Mouse (Mus musculus): ENCODE measurements around the gene Nanos2. TPM values are rescaled to one million over a fixed set of nuclear protein-coding genes. Genes with fewer than 3 reads are reported as not detected.

The Nanos2 gene
- polyA plus RNA-seq, 1 experiment from 2014 or later: not detected

GRCm38 (mm10) chr7:19012025-19012621 lies 24.9 kb downstream of the Nanos2 start:
- no peak for DNase-seq (ENCODE audit: low spot score)
- Histone ChIP-seq H3K4me1 (peaks cover 37% of the 10 kb centered on the region), H3K36me3 (peaks cover 5% of the 10 kb centered on the region), H3K9me3 (no peaks in the 10 kb centered on the region), H3K27me3 (ENCODE audit: insufficient read depth, poor library complexity, severe bottlenecking) (no peaks in the 10 kb centered on the region), H3K27ac (peak overlapping the region; percentile 94), H3K4me3 (peak overlapping the region; percentile 65)
- WGBS: under 1% methylated on average over 30 of the region's 31 CpGs

GRCm38 (mm10) chr7:19012882-19013281 lies 25.7 kb downstream of the Nanos2 start:
- Histone ChIP-seq H3K4me1 (peaks cover 30% of the 10 kb centered on the region), H3K9me3 (no peaks in the 10 kb centered on the region), H3K4me3 (peak overlapping the region; percentile 65; the same call in 1 of the 2 replicates), H3K27me3 (ENCODE audit: insufficient read depth, poor library complexity, severe bottlenecking) (no peaks in the 10 kb centered on the region), H3K27ac (peak overlapping the region; percentile 24; the same call in 1 of the 2 replicates), H3K36me3 (no peaks in the 10 kb centered on the region)
- DNase-seq (ENCODE audit: low spot score): no peak
- 25% methylated on average over 2 of the region's 2 CpGs for WGBS

- H3K4me3 ChIP-seq: no peak overlapping the region
- H3K4me1 ChIP-seq: peaks cover 30% of the 10 kb centered on the region
- H3K36me3 ChIP-seq: no peaks in the 10 kb centered on the region
- WGBS: 50% methylated on average over 15 of the region's 15 CpGs
- no peaks in the 10 kb centered on the region for H3K9me3 ChIP-seq
- H3K27ac ChIP-seq: 0 out of 2 replicates have a peak overlapping the region, but pooled peaks have one; percentile 16
- DNase-seq (ENCODE audit: low spot score): no peak
- no peaks in the 10 kb centered on the region for H3K27me3 ChIP-seq (ENCODE audit: insufficient read depth, poor library complexity, severe bottlenecking)
Observed at GRCm38 (mm10) chr7:19014452-19014851, 27.3 kb downstream of the Nanos2 start.

- WGBS: 92% methylated on average over 4 of the region's 4 CpGs
- no peak overlapping the region for H3K4me3 ChIP-seq
- DNase-seq (ENCODE audit: low spot score): no peak
- no peaks in the 10 kb centered on the region for H3K9me3 ChIP-seq
- peaks cover 30% of the 10 kb centered on the region for H3K4me1 ChIP-seq
- no peaks in the 10 kb centered on the region for H3K36me3 ChIP-seq
- peaks cover 13% of the 10 kb centered on the region for H3K27me3 ChIP-seq (ENCODE audit: insufficient read depth, poor library complexity, severe bottlenecking)
- no peak overlapping the region for H3K27ac ChIP-seq
Observed at GRCm38 (mm10) chr7:19016042-19016441, 28.8 kb downstream of the Nanos2 start.

GRCm38 (mm10) chr7:19017909-19018308 lies 30.7 kb downstream of the Nanos2 start:
- no peak overlapping the region for H3K27ac ChIP-seq
- H3K36me3 ChIP-seq: no peaks in the 10 kb centered on the region
- peaks cover 15% of the 10 kb centered on the region for H3K4me1 ChIP-seq
- H3K9me3 ChIP-seq: no peaks in the 10 kb centered on the region
- H3K4me3 ChIP-seq: no peak overlapping the region
- peaks cover 31% of the 10 kb centered on the region for H3K27me3 ChIP-seq (ENCODE audit: insufficient read depth, poor library complexity, severe bottlenecking)
- 83% methylated on average over 7 of the region's 7 CpGs for WGBS
- DNase-seq (ENCODE audit: low spot score): no peak

- peaks cover 25% of the 10 kb centered on the region for H3K4me1 ChIP-seq
- no peak for DNase-seq (ENCODE audit: low spot score)
- H3K9me3 ChIP-seq: no peaks in the 10 kb centered on the region
- H3K4me3 ChIP-seq: no peak overlapping the region
- 15% methylated on average over 8 of the region's 8 CpGs for WGBS
- H3K27ac ChIP-seq: no peak overlapping the region
- no peaks in the 10 kb centered on the region for H3K36me3 ChIP-seq
- peaks cover 42% of the 10 kb centered on the region for H3K27me3 ChIP-seq (ENCODE audit: insufficient read depth, poor library complexity, severe bottlenecking)
Observed at GRCm38 (mm10) chr7:19021048-19021447, 33.8 kb downstream of the Nanos2 start.

- no peak for DNase-seq (ENCODE audit: low spot score)
- peaks cover 29% of the 10 kb centered on the region for H3K4me1 ChIP-seq
- H3K27me3 ChIP-seq (ENCODE audit: insufficient read depth, poor library complexity, severe bottlenecking): peaks cover 42% of the 10 kb centered on the region
- H3K9me3 ChIP-seq: no peaks in the 10 kb centered on the region
- H3K4me3 ChIP-seq: peak overlapping the region; percentile 12; the same call in 1 of the 2 replicates
- no peak overlapping the region for H3K27ac ChIP-seq
- 57% methylated on average over 18 of the region's 18 CpGs for WGBS
- no peaks in the 10 kb centered on the region for H3K36me3 ChIP-seq
Observed at GRCm38 (mm10) chr7:19022189-19022958, 35.2 kb downstream of the Nanos2 start.

- no peaks in the 10 kb centered on the region for H3K36me3 ChIP-seq
- peak within 1 kb of the TSS; percentile 95 for H3K27ac ChIP-seq
- H3K27me3 ChIP-seq (ENCODE audit: insufficient read depth, poor library complexity, severe bottlenecking): peaks cover 42% of the 10 kb centered on the region
- peaks cover 29% of the 10 kb centered on the region for H3K4me1 ChIP-seq
- no peaks in the 10 kb centered on the region for H3K9me3 ChIP-seq
- no peak for DNase-seq (ENCODE audit: low spot score)
- H3K4me3 ChIP-seq: peak within 1 kb of the TSS; percentile 95
- WGBS: 4% methylated on average over 30 of the region's 30 CpGs
Observed at GRCm38 (mm10) chr7:19023357-19023814, 36.2 kb downstream of the Nanos2 start, which contains the start of gene Foxa3. TSS of gene Foxa3 (minus strand) at chr7:19023538.

GRCm38 (mm10) chr7:19024096-19024506 lies 36.9 kb downstream of the Nanos2 start, which contains the start of gene Sympk:
TSS of gene Sympk (plus strand) at chr7:19024377.
- WGBS: under 1% methylated on average over 47 of the region's 50 CpGs

GRCm38 (mm10) chr7:19024581-19025255 lies 37.5 kb downstream of the Nanos2 start:
- no peak for DNase-seq (ENCODE audit: low spot score)
- Histone ChIP-seq H3K27ac (peak overlapping the region; percentile 95), H3K4me3 (peak overlapping the region; percentile 95), H3K27me3 (ENCODE audit: insufficient read depth, poor library complexity, severe bottlenecking) (peaks cover 42% of the 10 kb centered on the region), H3K36me3 (peaks cover 12% of the 10 kb centered on the region), H3K9me3 (no peaks in the 10 kb centered on the region), H3K4me1 (peaks cover 29% of the 10 kb centered on the region)
- 2% methylated on average over 28 of the region's 36 CpGs for WGBS

More at GRCm38 (mm10) chr7:19024096-19024506, 36.9 kb downstream of the Nanos2 start, which contains the start of gene Sympk:
- Histone ChIP-seq H3K27ac (peak within 1 kb of the TSS; percentile 95), H3K27me3 (ENCODE audit: insufficient read depth, poor library complexity, severe bottlenecking) (peaks cover 42% of the 10 kb centered on the region), H3K36me3 (peaks cover 6% of the 10 kb centered on the region), H3K4me1 (peaks cover 29% of the 10 kb centered on the region), H3K4me3 (peak within 1 kb of the TSS; percentile 95), H3K9me3 (no peaks in the 10 kb centered on the region)
- DNase-seq (ENCODE audit: low spot score): peak; percentile 97

- Histone ChIP-seq H3K4me3 (no peak overlapping the region), H3K9me3 (no peaks in the 10 kb centered on the region), H3K27ac (no peak overlapping the region), H3K36me3 (peaks cover 44% of the 10 kb centered on the region), H3K27me3 (ENCODE audit: insufficient read depth, poor library complexity, severe bottlenecking) (peaks cover 9% of the 10 kb centered on the region), H3K4me1 (peaks cover 24% of the 10 kb centered on the region)
- DNase-seq (ENCODE audit: low spot score): no peak
Observed at GRCm38 (mm10) chr7:19028067-19028466, 40.9 kb downstream of the Nanos2 start.

GRCm38 (mm10) chr7:19029084-19029653 lies 42.0 kb downstream of the Nanos2 start:
- Histone ChIP-seq H3K27me3 (ENCODE audit: insufficient read depth, poor library complexity, severe bottlenecking) (no peaks in the 10 kb centered on the region), H3K9me3 (no peaks in the 10 kb centered on the region), H3K36me3 (peaks cover 55% of the 10 kb centered on the region), H3K27ac (no peak overlapping the region), H3K4me3 (0 out of 2 replicates have a peak overlapping the region, but pooled peaks have one; percentile 2), H3K4me1 (peaks cover 16% of the 10 kb centered on the region)
- 62% methylated on average over 6 of the region's 6 CpGs for WGBS
- no peak for DNase-seq (ENCODE audit: low spot score)

Data from heart, embryonic 10.5 days (tissue).